16 mouse cellular contexts compared by ENCODE assay signal in genomic region chr6:113860023-113860734, GRCm38 (mm10).
A peak's percentile ranks its signal among the peaks of the same experiment; 100 is the strongest.
DNase-seq lines count a peak whose midpoint lies in the region; ATAC-seq and TF ChIP-seq lines count a peak whose summit lies in the region.
"Had no signal": no experiment of that assay in that cellular context is flagged by ENCODE, and none has a peak within 500 bp of the region (broad histone marks: within the 10 kb centered on the region; RNA-seq: fewer than 3 reads in every experiment).

No protein-coding gene starts in this region.

- H3K4me3 ChIP-seq in kidney, embryonic 14.5 days (ENCODE audit: low read length): no peak overlapping the region
- no peak overlapping the region for H3K4me3 ChIP-seq in forebrain, embryonic 15.5 days
- no peak overlapping the region for H3K4me3 ChIP-seq in hindbrain, postnatal 0 days (ENCODE audit: low read length)
- H3K4me3 ChIP-seq: erythroblast, embryonic 14.5 days; lung, embryonic 15.5 days had no signal

- no peak for DNase-seq in kidney, postnatal 25 days
- DNase-seq in ES-CJ7 (ENCODE audit: low read depth, low spot score): peak; percentile 21
- no peak for DNase-seq in hindbrain, postnatal 0 days (ENCODE audit: low spot score)
- DNase-seq in heart, postnatal 36 days: no peak
- DNase-seq in left cerebral cortex, postnatal 25 days (ENCODE audit: low spot score in 2 of 2): no peak
- DNase-seq: B cell, adult 2 months; heart, postnatal 4 days; kidney, adult 2 months; thymus, postnatal 4 days had no signal

- intact Hi-C loops in heart, postnatal 36 days (cut with DNase I): no loop called here
- intact Hi-C loops in left cerebral cortex, postnatal 25 days (cut with DNase I): no loop called here

- no peaks in the 10 kb centered on the region for H3K4me1 ChIP-seq in kidney, embryonic 14.5 days (ENCODE audit: control insufficient read depth, insufficient read depth, low read length)
- H3K4me1 ChIP-seq in forebrain, embryonic 15.5 days: peaks cover 66% of the 10 kb centered on the region
- peaks cover 35% of the 10 kb centered on the region for H3K4me1 ChIP-seq in hindbrain, postnatal 0 days (ENCODE audit: insufficient read depth, low read length)
- H3K4me1 ChIP-seq: lung, embryonic 15.5 days had no signal

- H3K27me3 ChIP-seq in kidney, embryonic 14.5 days (ENCODE audit: control insufficient read depth, insufficient read depth, low read length): no peaks in the 10 kb centered on the region
- H3K27me3 ChIP-seq in forebrain, embryonic 15.5 days: no peaks in the 10 kb centered on the region
- H3K27me3 ChIP-seq in hindbrain, postnatal 0 days (ENCODE audit: insufficient read depth, low read length): no peaks in the 10 kb centered on the region
- H3K27me3 ChIP-seq: lung, embryonic 15.5 days had no signal

- no peak for TF ChIP-seq CTCF in hindbrain, postnatal 0 days (IDR thresholded peaks at IDR 0.05; ENCODE audit: low read depth)

- no peaks in the 10 kb centered on the region for H3K36me3 ChIP-seq in kidney, embryonic 14.5 days (ENCODE audit: control insufficient read depth, insufficient read depth, low read length)
- H3K36me3 ChIP-seq in forebrain, embryonic 15.5 days: no peaks in the 10 kb centered on the region
- H3K36me3 ChIP-seq in hindbrain, postnatal 0 days (ENCODE audit: insufficient read depth, low read length): no peaks in the 10 kb centered on the region
- H3K36me3 ChIP-seq: G1E; lung, embryonic 15.5 days had no signal

- 66% methylated on average over 9 of the region's 9 CpGs for WGBS in kidney, embryonic 14.5 days
- WGBS in forebrain, embryonic 15.5 days: 58% methylated on average over 9 of the region's 9 CpGs
- 44% methylated on average over 9 of the region's 9 CpGs for WGBS in hindbrain, postnatal 0 days

- H3K27ac ChIP-seq in kidney, embryonic 14.5 days (ENCODE audit: low read depth, low read length): no peak overlapping the region
- peak overlapping the region; percentile 95 for H3K27ac ChIP-seq in forebrain, embryonic 15.5 days (replicated peaks)
- peak overlapping the region; percentile 62 for H3K27ac ChIP-seq in hindbrain, postnatal 0 days
- H3K27ac ChIP-seq: lung, embryonic 15.5 days had no signal

- 0 out of 2 replicates have a peak, but pooled peaks have one; percentile 17 for ATAC-seq in kidney, embryonic 14.5 days (ENCODE audit: low FRiP score, low TSS enrichment)
- ATAC-seq in forebrain, embryonic 15.5 days (replicated peaks): no peak
- peak; percentile 0; the same call in 1 of the 2 replicates for ATAC-seq in hindbrain, postnatal 0 days
- ATAC-seq in erythroblast, adult 5-6 weeks (replicated peaks; ENCODE audit: low FRiP score, poor library complexity, severe bottlenecking): no peak

- no peak overlapping the region for H3K4me2 ChIP-seq in kidney, embryonic 14.5 days (replicated peaks; ENCODE audit: low read depth, low read length)
- no peak overlapping the region for H3K4me2 ChIP-seq in forebrain, embryonic 15.5 days (replicated peaks)
- H3K4me2 ChIP-seq in hindbrain, postnatal 0 days (ENCODE audit: low read depth, low read length): no peak overlapping the region
- H3K4me2 ChIP-seq: liver, embryonic 11.5 days; lung, embryonic 15.5 days had no signal

- no peak overlapping the region for H3K9ac ChIP-seq in kidney, embryonic 14.5 days (ENCODE audit: low read depth, low read length)
- peak overlapping the region; percentile 22; the same call in 1 of the 2 replicates for H3K9ac ChIP-seq in forebrain, embryonic 15.5 days (replicated peaks)
- no peak overlapping the region for H3K9ac ChIP-seq in hindbrain, postnatal 0 days (replicated peaks; ENCODE audit: low read length)
- H3K9ac ChIP-seq: lung, embryonic 15.5 days had no signal

- H3K9me3 ChIP-seq in kidney, embryonic 14.5 days (ENCODE audit: control insufficient read depth, low read length): no peaks in the 10 kb centered on the region
- H3K9me3 ChIP-seq in forebrain, embryonic 15.5 days: no peaks in the 10 kb centered on the region
- H3K9me3 ChIP-seq in hindbrain, postnatal 0 days (ENCODE audit: low read length): no peaks in the 10 kb centered on the region
- H3K9me3 ChIP-seq: lung, embryonic 15.5 days had no signal

Comparison
In these comparisons a context has a peak if more than half of its experiments do, and no peak if none do; other contexts are left out.
1. ATAC-seq: peak in kidney, embryonic 14.5 days (single experiment) and hindbrain, postnatal 0 days (single experiment); none in forebrain, embryonic 15.5 days (single experiment) and erythroblast, adult 5-6 weeks (single experiment).